Mouse (Mus musculus): ENCODE results near the gene Ttll6. TPM values are rescaled to one million over a fixed set of nuclear protein-coding genes. Genes with fewer than 3 reads are reported as not detected.

Ttll6 gene
- total RNA-seq (2023), result not detected

GRCm38 (mm10) chr11:96133239-96133865, at the start of gene Ttll6:
Ttll6 (plus strand) TSS chr11:96133786.

GRCm38 (mm10) chr11:96111751-96112150, 21.8 kb upstream of the Ttll6 start, which contains the start of gene Calcoco2:
Calcoco2 (minus strand) TSS chr11:96111964.

GRCm38 (mm10) chr11:96193521-96194400, 60.2 kb downstream of the Ttll6 start, which contains the start of gene Hoxb13:
Hoxb13 (plus strand) TSS chr11:96194316.

Other genes with a start within 250 kb of the Ttll6 start
- gene B4galnt2, start 218.9 kb upstream of the Ttll6 start, total RNA-seq (2023), result not detected
- gene Igf2bp1, start 127.8 kb upstream of the Ttll6 start, total RNA-seq (2023), result not detected
- gene Gip, start 109.2 kb upstream of the Ttll6 start, total RNA-seq (2023), result not detected
- 10 to 100 TPM; 60.6 to 62.0 TPM for gene Snf8, start 98.9 kb upstream of the Ttll6 start, total RNA-seq (2023)
- gene Ube2z, start 68.4 kb upstream of the Ttll6 start, total RNA-seq (2023), result 10 to 100 TPM; 39.0 to 39.5 TPM
- 100 to 1,000 TPM in 1 of 2 experiments, 10 to 100 TPM in 1; 98.9 to 109 TPM for gene Atp5g1, start 58.1 kb upstream of the Ttll6 start, total RNA-seq (2023)
- gene Calcoco2, start 21.8 kb upstream of the Ttll6 start, total RNA-seq (2023), result not detected
- gene Hoxb13, start 60.5 kb downstream of the Ttll6 start, total RNA-seq (2023), result not detected
- not detected for gene Hoxb9, start 137.7 kb downstream of the Ttll6 start, total RNA-seq (2023)
- not detected for gene Hoxb8, start 148.1 kb downstream of the Ttll6 start, total RNA-seq (2023)
- not detected for gene Hoxb7, start 152.8 kb downstream of the Ttll6 start, total RNA-seq (2023)
- gene Hoxb6, start 158.7 kb downstream of the Ttll6 start, total RNA-seq (2023), result not detected
- not detected for gene Hoxb5, start 169.6 kb downstream of the Ttll6 start, total RNA-seq (2023)
- 1 to 10 TPM; 3.4 to 5.5 TPM for gene Hoxb4, start 184.5 kb downstream of the Ttll6 start, total RNA-seq (2023)
- gene Hoxb3, start 189.5 kb downstream of the Ttll6 start, total RNA-seq (2023), result under 1 TPM; 0.21 to 0.50 TPM
- gene Hoxb2, start 216.7 kb downstream of the Ttll6 start, total RNA-seq (2023), result not detected
- not detected for gene Hoxb1, start 232.0 kb downstream of the Ttll6 start, total RNA-seq (2023)

All from monocyte, adult 59 days (primary cell).